Mouse (Mus musculus) small intestine, adult 2 months (tissue): Measurements from ENCODE around the gene Gm20388. TPM values are rescaled to one million over a fixed set of nuclear protein-coding genes. Genes with fewer than 3 reads are reported as not detected.

ENCODE experiments used
- H3K27ac ChIP-seq: fragments of 200-500 bp; 2 replicates; pipeline ENCODE4 v1.5.1; 2012; ENCODE audit warnings: low read depth, low read length, control low read depth, inconsistent platforms; ENCODE audit not compliant: insufficient read depth
- H3K27me3 ChIP-seq: fragments of 200-500 bp; 2 replicates; pipeline ENCODE4 v1.6.1; 2012; ENCODE audit warnings: mild to moderate bottlenecking, moderate library complexity, low read length, inconsistent platforms; ENCODE audit not compliant: control insufficient read depth, insufficient read depth
- H3K36me3 ChIP-seq: fragments of 200-500 bp; 2 replicates; pipeline ENCODE4 v1.6.1; 2012; ENCODE audit warnings: mild to moderate bottlenecking, low read length, control low read depth, inconsistent platforms; ENCODE audit not compliant: control insufficient read depth, insufficient read depth
- H3K4me1 ChIP-seq: fragments of 200-500 bp; 2 replicates; pipeline ENCODE4 v1.6.1; 2012; ENCODE audit warnings: low read length, inconsistent platforms, mixed read lengths; ENCODE audit not compliant: control insufficient read depth, insufficient read depth, insufficient read length
- H3K4me3 ChIP-seq: fragments of 200-500 bp; 2 replicates; pipeline ENCODE4 v1.5.1; 2012; ENCODE audit warnings: low read depth, mild to moderate bottlenecking, control low read depth, inconsistent platforms, low read length, moderate library complexity
- CTCF ChIP-seq: fragments of 200-500 bp; IDR thresholded peaks from 2 replicates; pipeline ENCODE4 v1.5.1; 2012; ENCODE audit warnings: low read depth, mild to moderate bottlenecking, control low read depth, inconsistent platforms, low read length, moderate library complexity, mixed read lengths; ENCODE audit not compliant: insufficient replicate concordance, insufficient read length; ENCODE audit errors: extremely low read depth
- POLR2A ChIP-seq: fragments of 200-500 bp; IDR thresholded peaks from 2 replicates; pipeline ENCODE4 v1.6.1; 2012; ENCODE audit warnings: low read depth, mild to moderate bottlenecking, control low read depth, inconsistent platforms, low read length, moderate library complexity
- WGBS: fragments of 180-500 bp; shearing (Covaris S2); methylation state at CpG from one replicate; pipeline ENCODE4 v1.1.7; 2018; 5-methylcytosine and 5-hydroxymethylcytosine counted together
- polyA plus RNA-seq: library from polyadenylated mRNA; depleted of rRNA; stranded (reverse); fragments of >200 nt; gene quantifications from 2 replicates; pipeline ENCODE4 v1.2.3, GENCODE M21; 2012

Gene Gm20388
- polyA plus RNA-seq, 1 experiment = 37.3 TPM

DNA sequence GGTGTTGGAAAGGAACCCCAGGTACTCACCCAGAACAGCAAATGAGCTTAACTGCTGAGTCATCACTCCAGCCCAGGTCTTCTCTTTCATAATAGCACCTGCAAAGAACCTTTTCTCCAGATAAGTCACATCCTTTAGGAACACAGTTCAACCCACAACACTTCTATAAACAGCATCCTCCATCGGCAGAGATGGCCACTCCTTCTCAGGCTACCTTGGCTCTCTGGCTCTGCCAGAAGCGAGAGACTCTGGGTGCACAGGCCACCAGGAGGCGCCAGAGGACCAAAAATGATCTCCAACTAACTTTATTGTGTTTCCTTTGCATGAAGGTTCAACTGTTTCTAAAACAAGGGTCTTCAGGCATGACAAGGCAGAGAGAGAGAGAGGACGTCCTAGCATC, 3879.3 kb downstream of the Gm20388 start:
- no peaks in the 10 kb centered on the region for H3K27me3 ChIP-seq
- H3K4me3 ChIP-seq = no peak overlapping the region
- no peaks in the 10 kb centered on the region for H3K36me3 ChIP-seq
- WGBS = 0% methylated on average over 4 of the region's 4 CpGs
- peaks cover 9% of the 10 kb centered on the region for H3K4me1 ChIP-seq
- no peak overlapping the region for H3K27ac ChIP-seq
- TF ChIP-seq POLR2A (no peak), CTCF (peak; percentile 95)

DNA sequence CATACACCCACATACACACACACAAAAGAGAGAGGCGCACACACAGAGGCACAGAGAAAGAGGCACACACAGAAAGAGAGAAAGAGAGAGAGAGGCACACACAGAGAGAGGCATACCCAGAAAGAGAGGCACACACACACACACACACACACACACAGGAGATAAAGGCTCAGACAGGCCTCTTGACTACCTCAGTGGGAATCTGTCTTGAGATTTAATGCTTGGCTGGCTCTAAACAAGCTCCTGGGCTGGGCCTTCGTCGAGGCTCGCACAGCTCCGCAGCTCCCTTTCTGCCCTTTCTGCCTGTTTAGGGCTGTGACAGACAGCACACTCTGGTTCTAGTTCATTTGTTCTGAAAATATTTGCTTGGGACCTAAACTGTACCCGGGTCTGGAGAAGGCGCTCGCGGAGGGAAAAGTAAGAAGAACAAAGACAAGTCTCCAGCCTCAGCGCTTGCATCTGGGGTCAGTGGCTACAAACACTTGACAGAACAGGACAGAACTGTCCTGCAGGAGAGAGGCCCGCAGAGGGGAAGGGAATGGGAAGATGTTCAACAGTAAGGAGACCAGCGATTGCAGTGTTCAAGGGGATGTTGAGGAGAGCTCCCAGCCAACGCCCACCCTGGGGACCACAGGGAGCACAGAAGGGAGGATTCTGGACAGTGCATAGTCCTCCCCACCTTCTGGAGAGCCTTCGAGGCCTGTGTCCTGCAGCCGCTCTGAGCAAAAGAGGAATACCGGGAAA, 3880.6 kb downstream of the Gm20388 start:
- WGBS = 89% methylated on average over 16 of the region's 16 CpGs
- H3K4me3 ChIP-seq = no peak overlapping the region

DNA sequence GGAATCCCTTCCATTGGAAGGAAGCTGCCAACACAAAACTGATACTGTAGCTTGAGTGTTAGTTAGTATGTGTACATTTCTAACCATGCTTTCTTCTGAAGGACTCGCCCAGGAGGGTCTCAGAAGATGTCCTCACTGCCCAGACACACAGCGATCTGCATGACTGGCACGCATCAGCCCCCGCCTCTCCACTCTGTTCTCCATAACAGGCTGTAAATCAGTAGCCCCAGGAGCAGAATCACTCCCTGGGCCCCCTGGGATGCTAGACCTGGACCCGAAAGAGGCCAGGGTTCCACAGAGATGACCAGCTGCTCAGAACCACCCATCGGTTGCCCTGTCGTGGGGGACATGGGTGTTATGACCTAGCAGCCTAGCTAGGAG, 3881.2 kb downstream of the Gm20388 start:
- H3K36me3 ChIP-seq = no peaks in the 10 kb centered on the region
- H3K4me3 ChIP-seq = no peak overlapping the region
- WGBS = 92% methylated on average over 7 of the region's 7 CpGs
- H3K27ac ChIP-seq = no peak overlapping the region
- H3K27me3 ChIP-seq = no peaks in the 10 kb centered on the region
- peaks cover 17% of the 10 kb centered on the region for H3K4me1 ChIP-seq
- no peak for TF ChIP-seq CTCF
- no peak for TF ChIP-seq POLR2A

More for the DNA sequence above, 3880.6 kb downstream of the Gm20388 start:
- TF ChIP-seq CTCF = no peak
- no peak for TF ChIP-seq POLR2A
- Histone ChIP-seq H3K27me3 (no peaks in the 10 kb centered on the region), H3K36me3 (no peaks in the 10 kb centered on the region), H3K27ac (no peak overlapping the region), H3K4me1 (peaks cover 15% of the 10 kb centered on the region)

DNA sequence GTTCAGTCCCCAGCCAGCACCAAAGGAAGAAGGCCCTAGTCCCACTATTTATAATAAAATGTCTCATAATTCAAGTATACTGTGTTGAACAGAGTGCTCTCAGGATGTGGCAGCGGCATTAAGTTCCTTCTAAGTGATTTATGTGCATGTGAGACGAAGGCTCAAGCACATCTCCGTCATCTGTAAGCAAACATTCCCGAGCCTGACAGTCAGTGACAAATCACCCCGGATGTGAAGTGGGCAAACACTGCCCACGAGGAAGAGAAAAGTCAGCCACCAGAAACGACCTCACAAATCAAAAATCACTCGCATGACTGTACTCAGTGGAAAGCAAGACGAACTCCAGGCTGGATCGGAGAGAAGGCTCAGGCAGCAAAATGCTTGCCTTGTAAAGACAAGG, 3883.3 kb downstream of the Gm20388 start:
- peaks cover 15% of the 10 kb centered on the region for H3K4me1 ChIP-seq
- TF ChIP-seq POLR2A (no peak), CTCF (no peak)
- H3K36me3 ChIP-seq = no peaks in the 10 kb centered on the region
- no peaks in the 10 kb centered on the region for H3K27me3 ChIP-seq
- H3K27ac ChIP-seq = no peak overlapping the region
- 48% methylated on average over 10 of the region's 10 CpGs for WGBS
- H3K4me3 ChIP-seq = no peak overlapping the region

DNA sequence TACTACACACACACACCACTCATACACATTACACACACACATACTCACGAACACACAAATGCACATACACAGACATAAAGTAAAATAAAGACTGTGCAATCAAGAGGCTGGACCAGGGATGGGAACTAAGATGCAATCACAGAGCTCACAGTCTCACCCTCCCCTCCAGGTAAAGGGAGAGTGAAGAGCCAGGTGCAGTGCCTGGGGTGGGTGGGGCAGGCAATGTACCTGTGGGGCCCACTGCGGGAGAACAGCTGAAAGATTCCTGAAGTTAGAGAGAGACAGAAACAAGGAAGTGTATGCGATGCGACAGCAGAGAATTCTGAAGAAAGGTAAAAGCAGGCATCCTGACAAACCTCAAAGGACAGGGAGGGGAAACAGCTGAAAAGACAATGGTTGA, 3884.1 kb downstream of the Gm20388 start:
- WGBS = 27% methylated on average over 4 of the region's 4 CpGs
- H3K27me3 ChIP-seq = no peaks in the 10 kb centered on the region
- no peaks in the 10 kb centered on the region for H3K36me3 ChIP-seq
- peaks cover 15% of the 10 kb centered on the region for H3K4me1 ChIP-seq
- no peak for TF ChIP-seq CTCF
- TF ChIP-seq POLR2A = no peak
- H3K4me3 ChIP-seq = no peak overlapping the region
- peak overlapping the region; percentile 33; the same call in 1 of the 2 replicates for H3K27ac ChIP-seq

DNA sequence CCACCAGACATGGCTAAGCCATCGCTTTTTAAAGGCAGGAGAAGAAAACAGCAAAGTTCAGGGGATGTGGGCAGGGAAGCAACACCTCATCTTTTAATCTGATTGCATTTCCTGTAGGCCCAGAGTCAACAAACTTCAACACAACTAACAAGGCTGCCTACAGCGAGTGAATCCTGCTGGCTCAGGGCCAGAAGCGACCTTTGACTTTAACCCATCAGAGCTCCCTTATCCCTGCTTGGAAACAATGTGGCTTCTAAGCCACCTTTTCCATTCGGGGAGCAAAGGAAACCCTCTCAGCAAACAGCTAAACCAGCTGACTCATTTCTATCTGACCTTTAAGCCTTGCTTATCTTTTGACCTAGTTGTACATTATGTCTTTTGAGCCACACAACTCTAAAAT, 3886.1 kb downstream of the Gm20388 start:
- Histone ChIP-seq H3K27ac (peak overlapping the region; percentile 88), H3K27me3 (no peaks in the 10 kb centered on the region), H3K4me3 (no peak overlapping the region), H3K36me3 (no peaks in the 10 kb centered on the region), H3K4me1 (peaks cover 17% of the 10 kb centered on the region)
- TF ChIP-seq CTCF (no peak), POLR2A (no peak)
- 11% methylated on average over 4 of the region's 4 CpGs for WGBS

DNA sequence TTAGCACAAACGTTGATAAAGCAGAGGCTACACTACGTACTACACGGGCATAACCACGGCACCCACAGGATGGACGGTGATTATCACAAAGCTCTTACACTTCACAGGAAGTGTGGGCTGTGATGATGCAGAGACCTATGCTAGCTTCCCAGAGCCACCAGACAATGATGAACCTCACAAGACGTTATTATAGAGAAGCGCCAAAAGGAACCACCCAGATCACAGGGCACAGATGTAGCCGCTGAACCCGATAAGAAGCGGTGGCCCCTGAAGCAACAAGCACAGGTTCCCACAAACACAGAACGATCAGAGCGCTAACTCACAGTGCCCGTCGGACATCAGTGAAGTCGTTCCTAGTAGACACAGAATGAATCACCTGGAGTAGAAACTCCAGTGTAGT, 3887.3 kb downstream of the Gm20388 start:
- H3K27ac ChIP-seq = 0 out of 2 replicates have a peak overlapping the region, but pooled peaks have one; percentile 10
- 61% methylated on average over 15 of the region's 15 CpGs for WGBS

DNA sequence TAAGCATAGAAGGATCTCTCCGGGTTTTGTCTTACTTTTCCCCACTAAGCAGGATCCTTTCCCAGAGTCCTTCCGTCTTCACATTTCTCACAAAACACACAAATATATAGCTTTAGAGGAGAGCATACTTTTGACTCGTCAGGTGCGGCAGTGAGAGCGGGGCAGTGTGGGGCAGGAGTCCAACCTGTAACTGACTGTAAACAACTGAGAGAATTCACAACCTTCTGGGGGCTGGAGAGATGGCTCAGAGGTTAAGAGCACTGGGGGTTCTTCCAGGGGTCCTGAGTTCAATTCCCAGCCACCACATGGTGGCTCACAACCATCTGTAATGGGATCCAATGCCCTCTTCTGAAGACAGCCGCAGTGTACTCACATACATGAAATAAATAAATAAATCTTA, 3888.8 kb downstream of the Gm20388 start:
- TF ChIP-seq POLR2A = no peak
- TF ChIP-seq CTCF = no peak

More for the DNA sequence above, 3887.3 kb downstream of the Gm20388 start:
- no peaks in the 10 kb centered on the region for H3K27me3 ChIP-seq
- H3K4me3 ChIP-seq = no peak overlapping the region
- TF ChIP-seq CTCF = no peak
- no peak for TF ChIP-seq POLR2A
- peaks cover 17% of the 10 kb centered on the region for H3K4me1 ChIP-seq
- H3K36me3 ChIP-seq = no peaks in the 10 kb centered on the region

More for the DNA sequence above, 3888.8 kb downstream of the Gm20388 start:
- Histone ChIP-seq H3K36me3 (no peaks in the 10 kb centered on the region), H3K4me3 (no peak overlapping the region), H3K4me1 (peaks cover 22% of the 10 kb centered on the region), H3K27ac (no peak overlapping the region), H3K27me3 (no peaks in the 10 kb centered on the region)
- WGBS = 28% methylated on average over 6 of the region's 6 CpGs
